Mouse (Mus musculus): Measurements from ENCODE around the gene Tcirg1. TPM values are rescaled to one million over a fixed set of nuclear protein-coding genes. Genes with fewer than 3 reads are reported as not detected.

Tcirg1 gene
- polyA plus RNA-seq, 1 experiment from 2014 or later, result 52.4 TPM

DNA sequence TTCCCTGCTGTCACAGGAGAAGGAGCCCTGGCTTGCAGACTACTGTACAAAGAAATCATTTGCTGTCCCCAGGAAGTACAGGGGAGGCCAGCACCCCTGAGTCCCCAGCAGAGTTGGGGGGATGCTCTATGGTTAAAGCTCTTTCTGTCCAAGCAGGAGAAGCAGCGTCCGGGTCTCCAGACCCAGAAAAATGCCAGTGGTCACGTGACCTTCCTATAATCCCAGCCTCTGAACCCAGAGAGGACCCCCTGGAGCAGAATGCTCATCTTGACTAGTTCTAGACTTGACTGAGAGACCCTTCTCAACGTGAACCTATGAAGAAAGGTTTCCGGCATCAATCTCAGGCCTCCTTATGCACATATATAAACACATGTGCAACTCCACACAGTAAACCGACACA lies 18.9 kb upstream of the Tcirg1 start:
- Histone ChIP-seq H3K4me1 (peaks cover 40% of the 10 kb centered on the region), H3K36me3 (no peaks in the 10 kb centered on the region), H3K9me3 (no peaks in the 10 kb centered on the region), H3K4me3 (no peak overlapping the region), H3K27ac (no peak overlapping the region), H3K27me3 (no peaks in the 10 kb centered on the region), H3K4me2 (no peak overlapping the region), H3K9ac (no peak overlapping the region)
- 70% methylated on average over 6 of the region's 6 CpGs for WGBS
- ATAC-seq (ENCODE audit: insufficient number of reproducible peaks, low FRiP score, low TSS enrichment, low read depth), result no peak

DNA sequence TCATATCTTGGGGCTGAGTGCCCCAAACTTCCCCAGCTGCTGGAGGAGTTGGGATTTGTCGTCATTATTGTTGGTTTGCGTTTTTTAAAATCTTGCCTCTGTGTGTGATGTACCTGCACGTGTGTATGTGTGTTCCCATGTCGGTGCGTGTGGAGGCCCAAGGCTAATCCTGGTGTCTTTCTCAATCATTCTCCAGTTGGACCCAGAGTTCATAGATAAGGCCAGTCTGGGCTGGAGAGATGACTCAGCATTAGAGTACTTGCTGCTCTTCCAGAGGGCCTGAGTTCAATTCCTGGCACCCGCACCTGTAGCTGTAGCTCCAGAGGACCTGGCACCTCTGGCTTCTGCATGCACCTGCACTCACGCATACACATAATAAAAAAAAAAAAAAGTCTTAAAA lies 17.9 kb upstream of the Tcirg1 start:
- Histone ChIP-seq H3K27ac (no peak overlapping the region), H3K27me3 (no peaks in the 10 kb centered on the region), H3K4me1 (peaks cover 30% of the 10 kb centered on the region), H3K9ac (no peak overlapping the region), H3K4me3 (no peak overlapping the region), H3K36me3 (no peaks in the 10 kb centered on the region), H3K9me3 (no peaks in the 10 kb centered on the region), H3K4me2 (no peak overlapping the region)
- no peak for ATAC-seq (ENCODE audit: insufficient number of reproducible peaks, low FRiP score, low TSS enrichment, low read depth)
- WGBS, result 90% methylated on average over 7 of the region's 7 CpGs

DNA sequence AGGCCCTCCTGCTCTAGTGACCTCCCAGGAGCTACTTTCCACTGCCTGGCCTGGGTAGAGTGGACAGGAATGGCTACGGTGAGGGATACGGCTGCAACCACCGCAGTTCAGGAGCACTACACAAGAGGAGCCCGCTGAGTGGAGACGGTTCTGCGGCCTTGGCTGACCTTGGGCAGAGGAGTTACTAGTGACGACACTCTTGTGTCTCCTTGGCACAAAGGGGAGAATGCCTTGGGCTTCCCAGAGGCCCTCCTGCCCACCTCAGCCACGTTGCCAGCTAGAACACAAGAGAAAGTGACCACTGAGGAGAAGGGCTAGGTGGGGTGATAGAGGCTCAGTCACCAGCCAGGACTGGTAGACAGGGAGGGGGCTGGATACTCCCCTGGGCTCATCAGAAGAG lies 17.3 kb upstream of the Tcirg1 start:
- no peak for ATAC-seq (ENCODE audit: insufficient number of reproducible peaks, low FRiP score, low TSS enrichment, low read depth)
- no peak overlapping the region for H3K4me2 ChIP-seq
- no peak overlapping the region for H3K9ac ChIP-seq
- 83% methylated on average over 8 of the region's 8 CpGs for WGBS
- no peaks in the 10 kb centered on the region for H3K9me3 ChIP-seq
- no peak overlapping the region for H3K4me3 ChIP-seq
- no peaks in the 10 kb centered on the region for H3K36me3 ChIP-seq
- H3K4me1 ChIP-seq, result peaks cover 23% of the 10 kb centered on the region
- H3K27me3 ChIP-seq, result no peaks in the 10 kb centered on the region
- H3K27ac ChIP-seq, result 0 out of 2 replicates have a peak overlapping the region, but pooled peaks have one; percentile 35

GRCm38 (mm10) chr19:3923586-3923985 lies 16.7 kb upstream of the Tcirg1 start:
- peak overlapping the region; percentile 35 for H3K27ac ChIP-seq
- WGBS, result 54% methylated on average over 13 of the region's 13 CpGs

DNA sequence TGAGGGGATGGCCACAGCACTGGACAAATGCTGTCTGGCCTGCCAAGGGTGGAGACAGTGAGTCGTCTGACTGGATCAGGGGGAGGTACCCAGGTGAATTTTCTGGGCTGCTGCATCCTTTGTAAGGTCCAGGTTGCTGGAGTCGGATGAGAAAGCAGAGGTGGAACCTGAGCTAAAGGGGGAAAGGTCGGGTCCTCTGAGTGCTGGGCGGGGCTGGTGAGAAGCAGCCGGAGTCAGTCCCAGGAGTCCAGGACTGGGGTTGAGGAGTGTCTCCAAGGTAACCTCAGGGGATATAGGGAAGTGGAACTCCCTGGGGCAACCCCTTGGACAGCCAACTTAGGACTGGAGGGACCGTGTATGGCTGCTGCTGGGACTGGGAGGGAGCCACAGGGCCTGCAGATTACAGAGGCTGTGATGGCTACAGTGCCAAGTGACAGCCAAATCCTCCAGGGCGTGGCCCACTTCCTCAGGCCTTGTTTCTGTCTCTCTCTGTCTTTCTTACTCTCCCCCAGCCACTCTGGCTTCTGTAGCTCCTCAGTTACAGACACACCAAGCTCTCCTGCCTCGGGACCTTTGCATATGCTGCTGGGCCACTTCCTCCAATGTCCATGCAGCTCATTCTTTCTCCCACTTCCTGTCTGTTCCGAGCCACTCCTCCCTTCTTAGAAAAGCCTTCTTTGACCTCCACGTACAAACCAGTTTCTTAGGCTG lies 15.9 kb upstream of the Tcirg1 start:
- Histone ChIP-seq H3K27ac (peak overlapping the region; percentile 35), H3K4me1 (peaks cover 18% of the 10 kb centered on the region)
- WGBS, result 53% methylated on average over 10 of the region's 10 CpGs

More at GRCm38 (mm10) chr19:3923586-3923985, 16.7 kb upstream of the Tcirg1 start:
- H3K4me1 ChIP-seq, result peaks cover 18% of the 10 kb centered on the region
- H3K27me3 ChIP-seq, result no peaks in the 10 kb centered on the region
- no peak overlapping the region for H3K4me3 ChIP-seq
- H3K36me3 ChIP-seq, result no peaks in the 10 kb centered on the region
- no peak overlapping the region for H3K9ac ChIP-seq
- H3K4me2 ChIP-seq, result no peak overlapping the region
- no peaks in the 10 kb centered on the region for H3K9me3 ChIP-seq
- peak; percentile 42; the same call in 1 of the 2 replicates for ATAC-seq (ENCODE audit: insufficient number of reproducible peaks, low FRiP score, low TSS enrichment, low read depth)

DNA sequence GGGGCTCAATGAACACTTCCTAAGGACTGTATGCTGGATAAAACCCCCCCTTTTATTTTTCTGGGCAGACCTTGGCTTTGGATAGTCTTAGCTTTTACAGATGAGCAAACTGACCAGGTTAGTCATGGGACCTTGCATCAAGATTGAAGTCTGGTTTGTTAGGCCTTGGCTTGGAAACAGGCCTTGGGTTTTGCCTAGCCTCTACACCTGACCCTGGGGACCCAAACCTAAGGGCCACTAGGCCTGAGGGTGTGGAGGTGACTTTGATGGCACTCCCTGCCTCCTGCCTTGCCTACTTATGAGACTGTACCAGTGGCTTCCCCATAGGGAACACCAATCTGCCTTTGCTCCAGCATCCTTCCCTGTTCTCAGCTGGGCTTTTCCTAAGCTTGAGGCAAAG lies 13.0 kb upstream of the Tcirg1 start:
- H3K27ac ChIP-seq, result no peak overlapping the region
- no peak for ATAC-seq (ENCODE audit: insufficient number of reproducible peaks, low FRiP score, low TSS enrichment, low read depth)
- no peak overlapping the region for H3K9ac ChIP-seq
- no peak overlapping the region for H3K4me3 ChIP-seq
- H3K36me3 ChIP-seq, result no peaks in the 10 kb centered on the region
- no peaks in the 10 kb centered on the region for H3K27me3 ChIP-seq
- no peak overlapping the region for H3K4me2 ChIP-seq
- H3K4me1 ChIP-seq, result peaks cover 4% of the 10 kb centered on the region; the same call in 1 of the 2 replicates
- no peaks in the 10 kb centered on the region for H3K9me3 ChIP-seq

More for the DNA sequence above, 15.9 kb upstream of the Tcirg1 start:
- Histone ChIP-seq H3K9me3 (no peaks in the 10 kb centered on the region), H3K4me3 (no peak overlapping the region), H3K4me2 (no peak overlapping the region), H3K27me3 (no peaks in the 10 kb centered on the region), H3K36me3 (no peaks in the 10 kb centered on the region), H3K9ac (0 out of 2 replicates have a peak overlapping the region, but pooled peaks have one; percentile 2)
- ATAC-seq (ENCODE audit: insufficient number of reproducible peaks, low FRiP score, low TSS enrichment, low read depth), result no peak

GRCm38 (mm10) chr19:3916727-3917126 lies 9.8 kb upstream of the Tcirg1 start:
- ATAC-seq (ENCODE audit: insufficient number of reproducible peaks, low FRiP score, low TSS enrichment, low read depth), result no peak
- no peak overlapping the region for H3K9ac ChIP-seq
- no peaks in the 10 kb centered on the region for H3K9me3 ChIP-seq
- H3K4me2 ChIP-seq, result no peak overlapping the region
- no peaks in the 10 kb centered on the region for H3K27me3 ChIP-seq
- H3K4me1 ChIP-seq, result peaks cover 15% of the 10 kb centered on the region
- WGBS, result 71% methylated on average over 11 of the region's 11 CpGs
- no peak overlapping the region for H3K27ac ChIP-seq
- no peak overlapping the region for H3K4me3 ChIP-seq
- no peaks in the 10 kb centered on the region for H3K36me3 ChIP-seq

DNA sequence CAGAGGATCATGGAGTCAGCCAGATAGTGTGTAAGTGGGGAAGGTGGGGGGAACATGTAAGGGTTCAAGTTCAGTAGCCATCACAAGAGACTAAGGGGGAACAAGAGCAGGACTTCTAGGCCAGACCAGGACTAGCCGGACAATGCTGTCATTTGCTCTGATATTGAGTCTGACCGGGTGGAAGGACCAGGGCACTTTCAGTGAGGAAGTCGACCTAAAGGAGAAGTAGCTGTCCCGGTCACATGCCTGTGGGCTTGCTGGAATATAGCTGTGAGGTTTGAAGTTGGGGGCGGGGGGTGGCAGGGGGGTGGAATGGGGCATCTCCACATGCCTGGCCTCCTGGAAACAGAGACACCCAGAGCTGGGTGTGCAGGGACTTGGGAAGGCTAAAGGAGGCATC lies 7.6 kb upstream of the Tcirg1 start:
- Histone ChIP-seq H3K9me3 (no peaks in the 10 kb centered on the region), H3K36me3 (peaks cover 18% of the 10 kb centered on the region), H3K27ac (no peak overlapping the region), H3K4me3 (no peak overlapping the region), H3K4me2 (no peak overlapping the region), H3K4me1 (peaks cover 24% of the 10 kb centered on the region), H3K9ac (no peak overlapping the region), H3K27me3 (no peaks in the 10 kb centered on the region)
- 87% methylated on average over 5 of the region's 5 CpGs for WGBS
- no peak for ATAC-seq (ENCODE audit: insufficient number of reproducible peaks, low FRiP score, low TSS enrichment, low read depth)

- H3K4me1 ChIP-seq, result peaks cover 24% of the 10 kb centered on the region
- peak overlapping the region; percentile 84; the same call in 1 of the 2 replicates for H3K27ac ChIP-seq
- peak overlapping the region; percentile 66 for H3K4me3 ChIP-seq
- H3K9me3 ChIP-seq, result no peaks in the 10 kb centered on the region
- ATAC-seq (ENCODE audit: insufficient number of reproducible peaks, low FRiP score, low TSS enrichment, low read depth), result no peak
- H3K36me3 ChIP-seq, result peaks cover 27% of the 10 kb centered on the region
- no peaks in the 10 kb centered on the region for H3K27me3 ChIP-seq
- peak overlapping the region; percentile 59 for H3K4me2 ChIP-seq
- H3K9ac ChIP-seq, result peak overlapping the region; percentile 44; the same call in 1 of the 2 replicates
- 86% methylated on average over 8 of the region's 8 CpGs for WGBS
These were observed 6.8 kb upstream of the Tcirg1 start for GRCm38 (mm10) chr19:3913692-3914091.

- Histone ChIP-seq H3K4me2 (peak within 1 kb of the TSS; percentile 59), H3K36me3 (peaks cover 34% of the 10 kb centered on the region), H3K9me3 (no peaks in the 10 kb centered on the region), H3K4me1 (peaks cover 31% of the 10 kb centered on the region), H3K27me3 (no peaks in the 10 kb centered on the region), H3K9ac (peak within 1 kb of the TSS; percentile 51), H3K27ac (peak within 1 kb of the TSS; percentile 84), H3K4me3 (peak within 1 kb of the TSS; percentile 66)
- WGBS, result under 1% methylated on average over 43 of the region's 43 CpGs
- peak; percentile 95 for ATAC-seq (ENCODE audit: insufficient number of reproducible peaks, low FRiP score, low TSS enrichment, low read depth)
These were observed 5.6 kb upstream of the Tcirg1 start, which contains the start of gene Ndufs8 for GRCm38 (mm10) chr19:3912337-3913204. TSS of gene Ndufs8 (minus strand) at chr19:3912774.

GRCm38 (mm10) chr19:3910206-3910605 lies 3.3 kb upstream of the Tcirg1 start:
- H3K4me3 ChIP-seq, result no peak overlapping the region
- no peak overlapping the region for H3K27ac ChIP-seq
- ATAC-seq (ENCODE audit: insufficient number of reproducible peaks, low FRiP score, low TSS enrichment, low read depth), result no peak
- no peaks in the 10 kb centered on the region for H3K27me3 ChIP-seq
- H3K4me1 ChIP-seq, result peaks cover 53% of the 10 kb centered on the region
- 81% methylated on average over 5 of the region's 5 CpGs for WGBS
- no peak overlapping the region for H3K9ac ChIP-seq
- H3K4me2 ChIP-seq, result no peak overlapping the region
- H3K9me3 ChIP-seq, result no peaks in the 10 kb centered on the region
- H3K36me3 ChIP-seq, result peaks cover 34% of the 10 kb centered on the region
